In the genomic region with DNA sequence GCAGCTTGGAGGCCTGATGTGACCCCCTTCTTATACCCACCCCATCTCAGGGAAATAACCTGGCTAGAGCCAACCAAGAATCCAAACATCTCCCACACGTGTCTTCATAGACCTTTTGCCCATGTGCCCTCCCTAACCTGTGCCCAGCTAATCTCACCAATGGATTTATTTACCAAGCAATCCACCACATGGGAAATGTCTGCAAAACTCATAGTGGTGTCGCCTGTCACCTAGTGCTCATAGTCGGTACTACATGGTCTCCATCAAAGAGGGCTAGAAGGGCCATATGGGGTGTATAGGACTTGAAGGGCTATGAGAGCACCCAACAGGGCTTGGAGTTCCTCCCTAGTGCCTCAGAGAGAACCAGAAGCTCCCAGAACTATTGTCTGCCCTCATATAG, we compare ENCODE assay signal across 9 mouse cellular contexts. TPM values are rescaled to one million over a fixed set of nuclear protein-coding genes. Genes with fewer than 3 reads are reported as not detected.
DNase-seq lines count a peak whose midpoint lies in the region; ATAC-seq lines count a peak whose summit lies in the region.
"Had no signal": no experiment of that assay in that cellular context is flagged by ENCODE, and none has a peak within 500 bp of the region (broad histone marks: within the 10 kb centered on the region; RNA-seq: fewer than 3 reads in every experiment).

No protein-coding gene starts in this region.

- H3K9me3 ChIP-seq in midbrain, embryonic 13.5 days, result no peaks in the 10 kb centered on the region
- H3K9me3 ChIP-seq: limb, embryonic 15.5 days had no signal

- no peak overlapping the region for H3K4me3 ChIP-seq in midbrain, embryonic 13.5 days (replicated peaks)
- H3K4me3 ChIP-seq: limb, embryonic 15.5 days had no signal

- peak; percentile 37 for ATAC-seq in midbrain, embryonic 13.5 days

- H3K27me3 ChIP-seq in midbrain, embryonic 13.5 days, result peaks cover 6% of the 10 kb centered on the region; the same call in 1 of the 2 replicates
- H3K27me3 ChIP-seq: limb, embryonic 15.5 days had no signal

- intact Hi-C loops in heart, postnatal 10 days (cut with DNase I), result loop anchor here (2.0 to 5.0 kb wide), 5 partner anchors 128 to 400 kb away; no protein-coding TSS in a partner anchor

- H3K27ac ChIP-seq in midbrain, embryonic 13.5 days, result no peak overlapping the region
- H3K27ac ChIP-seq: limb, embryonic 15.5 days had no signal

- H3K4me1 ChIP-seq in midbrain, embryonic 13.5 days (replicated peaks), result no peaks in the 10 kb centered on the region
- H3K4me1 ChIP-seq: limb, embryonic 15.5 days had no signal

- 22% methylated on average over 3 of the region's 3 CpGs for WGBS in midbrain, embryonic 13.5 days

- no peak overlapping the region for H3K4me2 ChIP-seq in midbrain, embryonic 13.5 days (replicated peaks)
- H3K4me2 ChIP-seq: limb, embryonic 15.5 days had no signal

- no peaks in the 10 kb centered on the region for H3K36me3 ChIP-seq in midbrain, embryonic 13.5 days

- peak; percentile 63 to 79 for DNase-seq in heart, postnatal 10 days
- DNase-seq in heart, adult 11 months, result no peak
- peak; percentile 65 to 67 for DNase-seq in B cell, adult 2 months
- DNase-seq in R1 (ENCODE audit: low read depth, low spot score), result peak; percentile 52
- DNase-seq in fibroblast of lung, adult 2 months (ENCODE audit: low read depth), result peak; percentile 24
- peak; percentile 67 to 75 for DNase-seq in layer of hippocampus, postnatal 10 days (ENCODE audit: low spot score in 2 of 2)
- DNase-seq in thymus, postnatal 4 days, result peak; percentile 53

- no peak overlapping the region; the same call in 1 of the 2 replicates for H3K9ac ChIP-seq in midbrain, embryonic 13.5 days (replicated peaks)
- H3K9ac ChIP-seq: limb, embryonic 15.5 days had no signal

RNA-seq across cellular contexts. Expression of a gene that starts 54.8 kb away (rescaled TPM):
- total RNA-seq in heart, postnatal 10 days (2021), result 10 to 100 TPM; 93.2 to 94.9 TPM
- 100 to 1,000 TPM; 108 to 121 TPM for total RNA-seq in layer of hippocampus, postnatal 10 days (2021)
- polyA plus RNA-seq in midbrain, embryonic 13.5 days (2015; fragmentation: Nextera tagmentation; extraction: Ambion mirVana), result 55.9 and 64.7 TPM in 2 replicates
